Mouse (Mus musculus) right cerebral cortex, postnatal 14 days (tissue): ENCODE measurements around the gene Tpgs1.

Experiments
- DNase-seq: peaks from one replicate; pipeline ENCODE4 v3.0.0; 2022

The Tpgs1 gene

DNA sequence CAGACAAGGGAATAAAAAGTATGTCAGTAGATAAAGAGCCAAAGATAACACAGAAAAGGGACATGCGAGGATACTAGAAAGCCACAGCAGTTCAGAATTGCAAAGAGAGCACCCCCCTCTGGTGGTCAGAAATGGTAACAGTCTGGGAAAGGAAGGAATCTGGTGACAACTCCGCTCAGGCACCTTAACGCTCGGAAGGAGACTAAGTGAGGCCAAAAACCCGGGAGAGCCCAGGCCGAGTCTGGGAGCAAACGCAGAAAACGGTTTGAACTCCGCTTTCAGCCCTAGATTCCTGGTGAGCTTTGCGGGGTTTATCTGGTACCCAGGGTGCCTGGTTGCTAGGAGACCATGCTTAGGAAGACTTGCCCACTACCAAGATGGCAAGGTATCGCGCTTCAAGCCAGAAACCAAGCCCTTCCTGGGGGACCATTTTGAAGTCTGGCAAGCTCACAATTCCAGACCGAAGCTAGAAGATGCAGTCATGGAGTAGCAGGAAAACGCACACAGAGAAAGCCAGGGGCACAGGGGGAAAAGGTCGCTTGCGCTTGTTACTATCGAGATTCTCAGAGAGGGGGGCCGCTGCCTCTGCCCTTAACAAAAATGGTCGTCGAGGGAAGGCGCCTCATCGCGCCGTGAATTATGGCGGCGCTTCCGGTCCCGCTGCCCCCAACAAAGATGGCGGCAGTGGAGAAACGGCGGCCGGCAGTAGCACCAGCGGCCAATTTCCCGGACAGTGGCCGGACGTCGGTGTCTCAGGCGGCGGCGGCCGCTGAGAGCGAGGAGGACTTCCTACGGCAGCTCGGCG, at the start of gene Tpgs1:
Tpgs1 (plus strand) TSS at position 599 of the 805 bp plus-strand sequence.
- DNase-seq = peak; percentile 85

GRCm38 (mm10) chr10:79623950-79624349, 45.2 kb upstream of the Tpgs1 start:
- DNase-seq = no peak

DNA sequence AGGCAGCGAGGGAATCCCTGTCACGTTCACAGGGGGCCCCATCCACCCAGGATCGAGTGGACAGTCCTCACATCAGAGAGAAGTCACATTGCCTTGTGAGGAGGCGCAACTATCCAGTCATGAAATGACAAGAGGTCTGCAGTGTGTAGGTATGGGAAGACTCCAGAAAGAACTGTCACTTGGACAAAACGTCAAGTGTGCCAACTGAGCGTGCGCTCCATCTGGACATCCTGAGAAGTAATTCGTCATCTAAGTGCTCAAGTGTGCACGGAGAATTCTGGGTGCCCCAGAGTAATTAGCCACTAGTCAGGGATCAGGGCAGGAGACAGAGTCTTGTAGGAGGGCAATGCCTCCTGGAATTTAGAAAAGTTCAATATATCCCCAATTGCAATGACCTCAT, 43.8 kb upstream of the Tpgs1 start:
- no peak for DNase-seq

DNA sequence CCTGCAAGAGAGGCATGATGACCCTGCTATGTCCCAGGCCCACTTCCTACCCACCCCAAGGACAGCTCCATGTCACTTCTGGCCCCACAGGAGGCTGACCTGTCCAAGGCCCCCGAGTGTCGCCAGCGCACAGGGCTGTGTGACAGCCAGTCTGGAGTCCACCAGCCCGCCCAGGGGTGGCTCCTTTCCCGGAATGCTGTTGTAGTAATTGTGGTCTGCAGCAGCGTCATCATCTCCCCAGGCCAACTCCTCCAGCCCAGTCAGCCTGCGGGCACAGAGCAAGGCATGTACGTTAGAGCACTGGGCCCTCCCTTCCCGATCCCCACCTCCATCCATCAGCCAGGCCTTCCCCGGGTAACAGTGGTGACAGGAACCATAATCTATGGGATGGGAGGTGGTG, 43.0 kb upstream of the Tpgs1 start:
- DNase-seq = no peak

DNA sequence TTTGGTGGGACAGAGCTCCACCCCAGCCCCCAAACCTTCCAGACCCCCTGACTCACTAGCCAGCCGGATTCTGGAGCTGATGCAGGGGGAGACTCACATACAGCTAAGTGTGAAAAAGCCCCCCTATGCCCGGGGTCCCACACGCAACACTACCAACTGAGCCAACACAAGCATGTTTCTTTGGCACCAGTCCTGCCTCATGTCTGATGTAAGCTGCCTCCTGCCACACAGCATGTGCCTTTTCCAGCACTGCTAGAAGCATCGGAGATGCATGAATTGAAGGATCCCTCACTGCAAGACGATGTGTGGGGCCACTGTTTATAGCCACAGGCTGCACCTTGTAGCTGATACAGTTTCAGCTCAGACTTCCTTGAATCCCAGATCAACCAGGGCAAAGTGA, 40.8 kb upstream of the Tpgs1 start:
- no peak for DNase-seq

- peak; percentile 58 for DNase-seq
These were observed 37.7 kb upstream of the Tpgs1 start for GRCm38 (mm10) chr10:79631432-79631831.

DNA sequence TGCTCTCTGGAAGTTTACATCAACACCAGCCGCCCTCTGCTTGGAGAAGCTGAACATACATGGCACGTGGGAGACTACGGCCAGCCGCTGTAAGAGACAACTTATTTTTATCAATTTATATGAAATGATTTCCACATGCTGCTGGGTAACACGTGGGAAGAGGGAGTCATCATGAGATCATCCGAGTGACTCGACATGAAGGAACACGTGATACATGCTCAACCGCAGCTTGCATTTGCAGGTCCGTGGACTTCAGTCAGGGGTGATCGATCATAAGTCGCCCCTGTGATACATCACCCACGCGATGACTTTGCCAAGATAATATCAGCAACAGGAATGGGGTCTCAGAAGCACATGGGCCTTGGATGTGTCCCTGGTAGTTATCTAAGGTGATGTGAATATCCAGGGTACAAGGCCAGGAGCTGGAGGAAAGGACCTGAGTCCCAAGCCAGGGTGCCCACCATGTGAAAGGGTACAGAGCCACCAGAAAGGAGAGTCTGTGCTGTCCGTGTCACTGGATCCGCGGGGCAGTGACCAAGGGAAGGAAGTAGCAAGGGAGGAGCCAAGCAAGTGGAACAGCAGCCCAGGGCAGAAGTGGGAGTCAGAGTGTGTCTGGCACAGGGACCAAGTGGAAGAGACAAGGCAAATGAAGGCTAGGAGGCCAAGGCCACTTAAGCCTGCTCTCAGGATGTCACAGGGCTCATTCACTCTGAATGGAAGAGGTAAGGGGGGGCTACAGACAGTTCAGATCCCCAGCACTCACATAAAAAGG, 36.0 kb upstream of the Tpgs1 start:
- DNase-seq = no peak

GRCm38 (mm10) chr10:79636287-79636686, 32.9 kb upstream of the Tpgs1 start:
- no peak for DNase-seq

- DNase-seq = peak; percentile 89
These were observed 31.8 kb upstream of the Tpgs1 start, which contains the start of gene Shc2 for GRCm38 (mm10) chr10:79637128-79638110. Shc2 (minus strand) TSS chr10:79637918.

GRCm38 (mm10) chr10:79638486-79639204, 30.5 kb upstream of the Tpgs1 start:
- DNase-seq = peak; percentile 53

- DNase-seq = no peak
These were observed 23.5 kb upstream of the Tpgs1 start, which contains the start of gene Odf3l2 for GRCm38 (mm10) chr10:79645711-79646110. Odf3l2 (minus strand) TSS chr10:79645738.

DNA sequence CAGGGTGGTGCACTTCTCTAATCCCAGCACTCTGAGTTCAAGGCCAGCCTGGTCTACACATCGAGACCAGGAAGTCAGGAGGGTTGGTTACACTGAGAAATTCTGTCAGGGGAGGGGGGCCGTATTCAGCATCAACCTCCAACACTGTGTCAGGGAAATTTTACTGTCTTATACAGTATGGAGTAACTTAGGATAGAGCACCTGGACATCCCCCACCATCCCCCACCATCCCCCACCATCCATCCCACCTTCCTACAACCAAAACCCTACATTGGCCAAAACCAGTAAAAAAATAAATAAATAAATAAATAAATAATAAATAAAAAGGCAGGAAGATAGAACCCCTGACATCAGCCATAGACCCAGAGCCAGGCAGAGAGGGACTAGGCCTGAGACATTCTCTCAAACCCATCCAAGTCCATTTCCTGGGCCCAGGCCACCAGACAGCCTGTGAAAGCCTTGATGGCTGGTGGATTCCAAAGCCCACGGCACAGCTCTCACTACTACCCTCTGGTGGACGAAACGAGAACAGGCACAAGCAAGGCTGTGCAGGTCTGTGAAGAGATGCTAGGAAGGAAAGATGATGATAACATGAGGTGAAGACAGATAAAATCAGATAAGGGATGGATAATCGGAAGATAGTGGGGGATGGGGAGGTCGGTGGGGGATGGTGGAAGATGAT, 20.0 kb upstream of the Tpgs1 start:
- DNase-seq = peak; percentile 83

GRCm38 (mm10) chr10:79652789-79653188, 16.4 kb upstream of the Tpgs1 start:
- no peak for DNase-seq

- DNase-seq = no peak
These were observed 14.2 kb upstream of the Tpgs1 start for GRCm38 (mm10) chr10:79654946-79655395.

GRCm38 (mm10) chr10:79658829-79659228, 10.3 kb upstream of the Tpgs1 start:
- no peak for DNase-seq

GRCm38 (mm10) chr10:79660298-79660697, 8.9 kb upstream of the Tpgs1 start:
- DNase-seq = no peak

- DNase-seq = no peak
These were observed 7.3 kb upstream of the Tpgs1 start for GRCm38 (mm10) chr10:79661861-79662260.

DNA sequence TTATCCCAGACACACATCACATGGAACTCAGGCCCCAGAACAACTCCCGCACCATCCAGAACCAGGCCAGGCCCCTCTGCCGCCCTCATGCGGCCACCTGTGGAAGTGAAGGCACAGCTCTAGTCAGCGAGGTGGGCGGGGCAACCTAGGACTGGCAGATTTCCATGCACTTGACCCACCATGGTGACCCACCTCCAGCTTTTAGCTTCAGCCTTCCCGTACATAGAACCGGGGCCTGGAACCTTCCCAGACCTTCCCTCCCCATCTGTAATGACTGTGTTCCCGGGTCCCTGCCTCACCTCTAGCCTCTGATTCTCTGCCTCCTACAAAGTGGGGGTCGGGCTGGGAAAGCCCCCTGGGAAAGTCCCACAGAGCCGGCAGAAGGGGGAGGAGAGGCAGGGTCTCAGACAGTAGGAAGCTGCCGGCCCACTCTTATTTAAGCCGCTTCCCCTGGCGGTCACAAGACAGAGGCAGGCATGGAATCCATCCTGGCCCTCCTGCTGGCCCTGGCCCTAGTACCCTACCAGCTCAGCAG, 5.0 kb upstream of the Tpgs1 start, which contains the start of gene Madcam1:
Madcam1 (plus strand) TSS at position 429 of the 535 bp plus-strand sequence.
- peak; percentile 68 for DNase-seq

- DNase-seq = no peak
These were observed 4.1 kb upstream of the Tpgs1 start for GRCm38 (mm10) chr10:79665051-79665450.

DNA sequence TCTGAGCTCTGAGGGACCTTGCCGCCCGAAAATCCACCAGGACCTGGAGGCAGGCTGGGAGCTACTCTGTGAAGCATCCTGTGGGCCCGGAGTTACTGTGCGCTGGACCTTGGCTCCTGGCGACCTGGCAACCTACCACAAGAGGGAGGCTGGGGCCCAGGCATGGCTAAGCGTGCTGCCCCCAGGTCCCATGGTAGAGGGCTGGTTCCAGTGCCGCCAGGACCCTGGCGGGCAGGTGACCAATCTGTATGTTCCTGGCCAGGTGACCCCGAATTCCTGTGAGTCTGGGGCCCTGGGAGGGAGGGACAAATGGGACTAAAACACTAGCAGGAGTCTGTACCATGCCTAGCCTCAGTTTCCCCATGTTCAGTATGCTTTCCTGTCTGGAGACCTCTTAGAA, 2.7 kb upstream of the Tpgs1 start:
- DNase-seq = no peak

GRCm38 (mm10) chr10:79668076-79668475, 1.1 kb upstream of the Tpgs1 start:
- DNase-seq = no peak
